Mouse (Mus musculus) embryo, embryonic 10.5 days (tissue): ENCODE results near the gene Nlrp6.

Source experiments
- DNase-seq: peaks from one replicate; pipeline ENCODE4 v3.0.0-alpha.2; 2015; ENCODE audit warnings: low spot score

Gene Nlrp6

GRCm38 (mm10) chr7:140912846-140913482, 7.7 kb upstream of the Nlrp6 start:
- no peak for DNase-seq

GRCm38 (mm10) chr7:140914031-140914690, 6.5 kb upstream of the Nlrp6 start:
- DNase-seq: no peak

DNA sequence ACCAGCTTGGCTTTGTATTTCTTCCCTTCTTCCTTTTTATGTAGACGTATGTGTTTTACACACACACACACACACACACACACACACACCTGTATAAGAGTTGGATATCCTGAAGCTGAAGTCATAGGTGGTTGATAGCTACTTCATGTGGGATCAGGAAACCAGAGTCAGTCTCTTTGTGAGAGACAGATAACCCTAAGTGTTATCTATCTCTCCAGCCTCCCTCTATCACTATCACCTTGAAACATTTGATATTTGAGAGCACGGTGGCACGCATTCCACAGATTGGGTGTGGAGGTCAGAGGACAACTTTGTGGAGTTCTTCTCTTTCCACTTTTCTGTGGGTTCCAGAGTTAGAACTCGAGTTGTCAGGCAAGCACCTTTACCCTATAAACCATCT, 791 bp upstream of the Nlrp6 start:
- no peak for DNase-seq

DNA sequence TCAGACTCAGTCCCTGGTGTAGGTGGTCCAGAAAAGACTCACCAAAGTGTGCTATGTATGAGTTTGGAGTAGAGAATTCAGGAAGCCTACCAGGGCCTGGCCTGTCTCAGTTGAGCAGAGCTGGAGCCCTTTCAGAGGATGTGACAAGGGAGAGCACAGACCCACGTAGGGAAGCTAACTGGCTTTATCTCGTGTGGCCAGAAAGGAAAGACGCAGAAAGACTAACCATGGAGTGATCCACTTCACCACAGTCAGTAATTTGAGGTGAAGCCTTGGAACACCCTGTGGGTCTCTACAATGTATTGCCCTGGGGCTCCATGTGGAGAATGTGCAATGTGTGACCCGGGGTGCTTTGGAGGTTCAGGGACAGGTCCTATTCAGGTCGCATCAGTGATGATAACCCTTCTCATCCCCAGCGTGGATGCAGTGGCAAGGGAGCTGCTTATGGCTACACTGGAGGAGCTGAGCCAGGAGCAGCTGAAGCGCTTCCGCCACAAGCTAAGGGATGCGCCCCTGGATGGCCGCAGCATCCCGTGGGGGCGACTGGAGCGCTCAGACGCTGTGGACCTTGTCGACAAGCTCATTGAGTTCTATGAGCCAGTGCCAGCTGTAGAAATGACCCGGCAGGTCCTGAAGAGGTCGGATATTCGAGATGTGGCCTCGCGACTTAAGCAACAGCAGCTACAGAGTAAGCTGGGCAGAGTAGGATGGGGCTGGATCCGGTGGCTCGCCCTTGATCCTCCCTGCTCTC, 698 bp downstream of the Nlrp6 start:
- DNase-seq: no peak

DNA sequence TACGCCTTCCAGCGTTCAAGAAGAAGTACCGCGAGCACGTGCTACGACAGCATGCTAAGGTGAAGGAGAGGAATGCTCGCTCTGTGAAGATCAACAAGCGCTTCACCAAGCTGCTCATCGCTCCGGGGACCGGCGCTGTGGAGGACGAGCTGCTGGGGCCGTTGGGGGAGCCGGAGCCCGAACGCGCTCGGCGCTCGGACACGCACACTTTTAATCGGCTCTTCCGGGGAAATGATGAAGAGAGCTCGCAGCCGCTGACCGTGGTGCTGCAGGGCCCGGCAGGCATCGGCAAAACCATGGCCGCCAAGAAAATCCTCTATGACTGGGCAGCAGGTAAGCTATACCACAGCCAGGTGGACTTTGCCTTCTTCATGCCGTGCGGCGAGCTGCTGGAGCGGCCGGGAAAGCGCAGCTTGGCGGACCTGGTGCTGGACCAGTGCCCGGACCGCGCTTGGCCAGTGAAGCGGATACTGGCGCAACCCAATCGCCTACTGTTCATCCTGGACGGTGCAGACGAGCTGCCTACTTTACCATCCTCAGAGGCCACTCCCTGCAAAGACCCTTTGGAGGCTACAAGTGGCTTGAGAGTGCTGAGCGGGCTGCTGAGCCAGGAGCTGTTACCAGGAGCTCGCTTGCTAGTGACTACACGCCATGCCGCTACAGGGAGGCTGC, 1.8 kb downstream of the Nlrp6 start:
- DNase-seq: peak; percentile 53

GRCm38 (mm10) chr7:140923070-140923775, 2.5 kb downstream of the Nlrp6 start:
- no peak for DNase-seq

DNA sequence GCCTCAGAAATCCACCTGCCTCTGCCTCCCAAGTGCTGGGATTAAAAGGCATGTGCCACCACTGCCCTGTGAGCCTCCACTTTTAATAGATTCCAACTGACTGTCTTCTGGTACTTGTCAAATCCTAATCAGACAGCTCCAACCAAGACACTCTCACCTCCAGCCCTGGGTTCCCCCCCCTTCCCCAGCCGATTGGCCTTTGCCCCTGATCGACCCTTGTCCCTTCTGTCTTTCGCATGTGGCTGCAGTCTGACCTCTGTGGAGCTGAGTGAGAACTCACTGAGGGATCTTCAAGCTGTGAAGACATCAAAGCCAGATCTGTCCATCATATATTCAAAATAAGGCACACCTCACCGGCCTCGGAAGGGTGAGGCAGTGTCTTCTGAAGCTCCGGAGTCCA, 6.5 kb downstream of the Nlrp6 start:
- no peak for DNase-seq

GRCm38 (mm10) chr7:140938436-140938835, 17.7 kb downstream of the Nlrp6 start:
- DNase-seq: peak; percentile 46

DNA sequence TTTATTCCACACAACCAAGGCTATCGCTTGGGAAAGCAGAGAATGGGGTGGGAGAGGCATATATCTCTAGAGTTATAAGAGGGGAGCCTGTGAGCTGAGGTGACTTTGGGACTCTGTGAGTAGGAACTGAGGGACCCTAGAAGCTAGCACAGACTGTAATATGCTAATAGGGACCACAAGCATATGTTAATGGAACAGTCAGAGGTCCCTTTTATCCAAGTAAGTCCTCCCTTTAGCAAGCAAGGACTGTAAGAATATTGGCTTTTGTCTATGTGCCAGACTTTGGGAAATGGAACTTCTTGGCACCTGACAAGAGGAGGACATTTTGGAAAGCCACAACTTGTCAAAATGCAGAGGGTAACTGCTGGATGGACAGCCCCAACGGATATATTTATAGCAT, 18.2 kb downstream of the Nlrp6 start:
- no peak for DNase-seq

DNA sequence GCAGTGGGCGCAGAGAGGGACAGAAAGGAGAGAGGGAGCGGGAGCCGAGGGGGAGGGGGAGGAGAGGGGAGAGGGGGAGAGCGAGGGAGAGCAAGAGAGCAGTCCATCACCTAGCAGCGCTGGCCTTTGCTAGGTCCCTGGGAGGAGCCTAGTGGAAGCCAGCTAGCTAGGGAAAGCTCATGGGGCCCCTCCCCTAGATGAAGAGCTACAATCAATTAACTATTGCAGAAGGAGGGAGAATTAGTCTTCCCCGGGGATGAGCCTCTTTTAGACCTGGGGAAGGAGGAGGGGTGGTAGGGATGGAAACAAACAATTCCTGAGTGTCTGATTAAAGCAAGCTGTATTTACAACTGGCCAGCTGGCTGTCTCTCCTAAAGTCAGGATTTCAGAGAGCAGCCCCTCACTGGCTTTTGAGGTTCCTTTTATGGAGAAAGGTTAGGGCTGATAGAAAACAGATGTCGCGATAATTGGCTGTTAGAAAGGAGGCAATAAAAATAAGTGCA, 19.0 kb downstream of the Nlrp6 start:
- peak; percentile 77 for DNase-seq

- DNase-seq: peak; percentile 91
These were observed 20.7 kb downstream of the Nlrp6 start, which contains the start of gene Pgghg for GRCm38 (mm10) chr7:140941222-140942051. TSS of gene Pgghg (plus strand) at chr7:140941391.

GRCm38 (mm10) chr7:140942341-140942740, 21.6 kb downstream of the Nlrp6 start:
- no peak for DNase-seq

DNA sequence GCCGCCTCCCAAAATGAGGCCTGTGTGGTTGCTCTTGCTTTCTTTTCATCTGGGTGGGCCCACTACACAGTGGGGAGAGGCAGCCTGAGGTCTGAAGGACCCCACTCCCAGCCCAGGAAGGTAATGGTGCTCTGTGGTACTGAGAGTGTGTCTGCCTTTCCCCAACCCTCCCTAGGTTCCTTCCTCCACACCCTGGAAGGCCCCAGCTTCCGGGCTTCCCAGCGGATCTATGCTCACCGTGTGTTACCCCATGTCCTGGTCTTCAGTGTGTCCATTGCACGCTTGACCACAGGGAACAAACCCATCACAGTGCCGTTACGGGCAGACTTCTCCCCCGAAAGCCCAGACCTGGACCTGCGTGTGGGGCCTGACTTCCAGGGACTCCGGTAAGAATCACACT, 22.1 kb downstream of the Nlrp6 start:
- no peak for DNase-seq

- no peak for DNase-seq
These were observed 22.7 kb downstream of the Nlrp6 start for GRCm38 (mm10) chr7:140943356-140943755.

GRCm38 (mm10) chr7:140944236-140944635, 23.5 kb downstream of the Nlrp6 start:
- DNase-seq: no peak

GRCm38 (mm10) chr7:140945247-140945646, 24.5 kb downstream of the Nlrp6 start:
- no peak for DNase-seq

DNA sequence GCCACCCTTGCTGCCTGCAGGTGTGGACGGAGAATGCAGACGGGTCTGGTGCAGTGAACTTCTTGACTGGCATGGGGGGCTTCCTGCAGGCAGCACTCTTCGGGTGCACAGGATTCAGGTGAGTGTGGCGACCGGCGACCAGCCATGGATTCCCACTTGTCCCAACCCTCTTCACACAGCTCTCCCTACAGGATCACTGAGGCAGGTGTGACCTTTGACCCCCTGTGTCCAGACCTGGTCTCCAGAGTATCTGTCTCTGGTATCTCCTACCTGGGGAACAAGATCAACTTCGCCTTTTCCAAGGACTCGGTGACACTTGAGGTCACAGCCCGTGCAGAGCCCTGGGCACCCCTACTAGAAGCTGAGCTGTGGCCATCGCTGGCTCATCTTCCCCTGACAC, 25.6 kb downstream of the Nlrp6 start:
- no peak for DNase-seq

GRCm38 (mm10) chr7:140946980-140947379, 26.3 kb downstream of the Nlrp6 start:
- DNase-seq: no peak

GRCm38 (mm10) chr7:140948161-140948560, 27.5 kb downstream of the Nlrp6 start:
- DNase-seq: no peak

GRCm38 (mm10) chr7:140949255-140949654, 28.6 kb downstream of the Nlrp6 start:
- DNase-seq: no peak
